Mouse (Mus musculus): ENCODE results near the gene Gopc.
A peak's percentile ranks its signal among the peaks of the same experiment; 100 is the strongest.

The Gopc gene

DNA sequence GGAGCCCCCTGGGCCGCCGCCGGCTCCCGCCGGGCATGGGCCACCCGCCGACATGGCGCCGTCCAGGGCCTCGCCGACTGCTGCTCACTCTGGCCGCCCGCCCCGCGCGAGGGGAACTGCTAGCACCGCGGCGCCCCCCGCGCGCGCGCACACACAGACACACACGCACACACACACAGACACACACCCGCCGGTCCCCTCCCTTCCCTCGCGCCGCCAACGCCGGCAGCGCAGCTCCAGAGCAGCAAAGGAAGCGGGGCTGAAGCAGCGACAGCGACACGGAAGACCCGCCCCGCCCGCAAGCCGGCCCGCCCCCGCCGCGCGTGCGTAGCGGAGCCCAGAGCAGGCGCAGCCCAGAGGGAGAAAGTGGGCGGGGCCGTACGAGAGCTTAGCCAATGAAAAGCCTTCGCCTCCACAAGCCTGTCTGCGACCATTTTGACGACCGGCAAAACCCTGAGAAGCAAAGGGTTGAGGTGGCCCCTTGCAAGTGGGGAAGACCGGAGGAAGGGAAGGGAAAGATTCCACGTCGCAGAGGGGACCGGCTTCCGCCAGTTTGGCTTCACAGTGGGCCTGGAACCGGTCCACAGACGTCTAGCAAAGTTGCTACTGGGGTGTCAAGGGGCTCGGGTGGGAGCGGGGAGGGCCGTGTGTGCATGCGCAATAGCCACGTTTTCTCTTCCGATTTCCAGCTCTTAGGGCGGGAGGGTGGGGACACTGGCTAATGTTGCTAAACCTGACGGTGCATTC, at the start of gene Gopc:
Gene Gopc (minus strand): TSS at position 280 of the 747 bp plus-strand sequence.
- DNase-seq (ENCODE audit: low spot score): peak; percentile 98

DNA sequence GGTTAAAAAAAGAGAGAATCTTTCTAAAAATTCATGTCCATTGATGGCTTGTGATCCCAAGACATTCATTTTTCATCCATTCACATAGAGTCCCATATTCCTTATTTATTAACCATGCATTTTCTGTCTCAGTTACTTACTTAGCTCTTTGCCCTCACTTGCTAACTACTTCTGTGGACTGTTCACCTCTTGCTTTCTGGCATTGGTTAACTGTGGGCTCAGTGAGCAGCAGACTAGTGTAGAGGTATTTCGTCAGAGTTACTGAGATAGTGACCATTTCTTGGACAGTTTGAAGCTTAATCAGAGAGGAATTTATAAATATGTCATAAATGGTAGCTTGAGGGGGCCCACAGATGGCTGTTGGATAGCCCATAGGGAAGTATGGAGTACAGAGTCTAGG, 49.0 kb upstream of the Gopc start:
- DNase-seq (ENCODE audit: low spot score): no peak

DNA sequence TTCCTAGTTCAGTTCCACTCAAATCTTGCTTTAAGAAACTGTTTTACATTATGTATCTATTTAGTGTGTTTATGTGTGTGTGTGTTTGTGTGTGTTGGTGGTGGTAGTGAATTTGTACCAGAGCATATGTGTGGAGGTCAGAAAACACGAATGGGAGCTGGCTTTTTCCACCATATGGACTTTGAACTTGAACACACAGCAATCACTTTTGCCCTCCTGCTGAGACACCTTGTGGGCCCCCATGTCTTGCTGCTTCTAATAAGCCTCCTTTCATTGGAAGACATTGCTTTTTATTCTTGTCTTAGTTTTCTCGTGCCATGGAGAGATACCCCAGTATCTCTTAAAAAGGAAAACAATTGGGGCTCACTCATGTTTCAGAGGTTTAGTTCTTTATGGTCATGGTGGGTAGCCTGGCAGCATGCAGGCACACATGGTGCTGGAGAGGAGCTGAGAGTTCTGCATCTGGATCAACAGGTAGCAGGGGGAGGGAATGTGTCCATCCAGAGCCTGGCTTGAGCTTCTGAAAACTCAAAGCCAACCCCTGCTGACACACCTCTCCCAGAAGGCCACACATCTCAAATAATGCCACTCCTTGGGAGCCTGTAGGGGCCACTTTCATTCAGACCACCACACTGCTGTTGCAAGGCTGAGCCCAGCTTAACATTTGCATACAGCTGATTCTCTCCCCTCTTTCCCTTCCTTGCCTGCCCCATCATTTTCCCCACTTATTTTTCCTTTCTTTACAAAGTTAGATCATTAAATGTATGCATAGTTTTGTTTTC, 45.9 kb upstream of the Gopc start:
- DNase-seq (ENCODE audit: low spot score): no peak

DNA sequence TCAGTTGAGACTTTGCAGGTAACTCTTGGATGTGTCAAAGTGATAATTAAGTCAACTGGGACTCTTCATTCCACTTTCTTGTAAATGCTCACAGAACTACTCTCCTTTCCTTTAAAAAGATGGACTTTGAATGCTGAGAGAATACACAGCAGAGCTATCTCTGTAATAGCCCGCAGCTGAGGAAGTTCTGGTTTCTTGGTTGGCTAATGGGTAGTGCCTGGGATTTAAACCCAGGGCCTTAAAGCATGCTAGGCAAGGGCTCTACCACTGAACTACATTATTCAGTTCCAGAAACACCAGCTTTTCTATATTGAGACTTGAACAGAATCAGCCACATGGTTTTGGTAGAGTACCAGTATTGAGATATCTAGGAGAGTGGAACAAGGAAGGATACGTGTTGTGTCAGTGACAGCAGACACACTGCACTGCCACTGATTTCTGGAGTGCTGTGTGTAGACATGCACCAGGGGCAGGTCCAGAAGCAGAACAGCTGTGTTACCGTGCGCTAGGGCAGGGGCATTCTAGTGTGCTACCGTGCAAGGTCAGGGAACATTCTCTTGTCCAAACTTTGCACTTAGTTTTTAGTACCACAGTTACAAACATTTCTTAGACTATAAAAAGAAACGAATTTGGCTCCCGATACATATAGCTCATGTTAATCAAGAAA, 44.5 kb upstream of the Gopc start:
- no peak for DNase-seq (ENCODE audit: low spot score)

DNA sequence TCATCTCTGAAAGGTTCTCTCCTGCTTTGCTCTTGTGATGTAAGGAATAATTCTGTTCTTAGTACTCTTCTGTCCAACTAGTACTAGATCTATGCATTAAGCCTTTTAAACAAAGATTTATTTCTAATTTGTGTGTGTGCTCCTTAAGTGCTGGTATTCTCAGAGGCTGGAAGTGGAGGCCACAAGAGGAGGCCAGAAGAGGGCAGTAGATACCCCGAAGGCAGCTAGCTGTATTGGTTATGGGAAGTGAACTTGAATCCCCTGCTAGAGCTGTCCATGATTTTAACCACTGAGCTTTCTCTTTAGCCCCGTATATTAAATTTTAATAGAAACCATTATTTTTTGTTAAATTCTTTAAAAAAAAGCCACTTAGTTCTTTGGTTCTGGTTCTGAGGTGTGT, 41.2 kb upstream of the Gopc start:
- DNase-seq (ENCODE audit: low spot score): no peak

DNA sequence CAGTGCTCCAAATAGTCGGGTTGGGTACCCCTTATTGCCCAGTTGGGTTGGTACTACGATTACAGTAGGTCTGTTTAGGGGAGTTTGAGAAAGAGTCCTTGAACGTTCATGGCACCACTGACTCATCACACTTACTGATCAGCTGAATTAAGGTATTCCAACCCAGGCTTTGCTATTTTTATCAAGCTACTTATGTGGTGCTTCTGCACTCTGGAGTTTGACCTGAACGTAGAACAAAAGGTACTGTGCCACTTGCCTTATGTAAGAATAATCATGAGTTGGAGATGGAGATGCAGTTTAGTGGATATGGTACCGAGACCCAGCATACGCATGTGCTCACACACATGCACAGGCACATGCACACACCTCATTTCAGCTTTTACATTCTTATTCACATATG, 39.8 kb upstream of the Gopc start:
- no peak for DNase-seq (ENCODE audit: low spot score)

DNA sequence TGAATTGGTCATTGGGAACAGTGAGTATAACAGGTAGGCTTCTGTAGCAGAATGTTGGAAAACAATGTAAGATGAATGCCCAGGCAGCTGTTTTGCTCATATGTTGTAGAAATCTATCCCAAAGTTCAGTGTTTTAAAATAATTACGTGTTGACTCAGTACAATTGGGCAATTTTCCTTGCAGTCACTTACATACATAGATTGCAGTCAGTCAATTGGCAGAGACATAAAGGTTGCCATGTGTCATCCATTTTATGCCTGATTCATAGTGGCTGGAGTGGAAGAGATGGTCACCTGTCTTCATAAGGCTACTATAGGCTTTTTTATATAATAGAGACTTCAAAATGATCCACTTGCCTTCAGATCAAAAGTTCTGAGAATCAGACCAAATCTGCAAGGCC, 38.6 kb upstream of the Gopc start:
- no peak for DNase-seq (ENCODE audit: low spot score)

DNA sequence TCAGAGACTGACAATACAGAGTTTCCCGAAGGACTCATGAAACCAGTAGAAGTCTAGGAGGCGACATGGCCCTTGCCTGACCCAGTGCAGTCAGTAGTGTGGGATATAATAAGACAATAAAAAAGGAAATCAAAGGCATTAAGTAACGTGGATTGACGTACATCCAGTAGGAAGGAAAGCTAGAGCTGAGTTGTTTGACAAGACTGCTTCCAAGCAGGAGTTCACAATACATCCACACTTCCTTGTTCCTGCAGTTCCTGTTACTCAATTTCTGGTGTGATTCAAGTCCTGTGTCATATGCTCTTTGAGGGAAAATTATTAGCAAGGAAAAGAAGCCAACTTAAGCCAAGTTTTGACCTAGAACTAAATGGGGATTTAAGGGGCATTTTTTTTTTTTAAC, 37.5 kb upstream of the Gopc start:
- DNase-seq (ENCODE audit: low spot score): no peak

DNA sequence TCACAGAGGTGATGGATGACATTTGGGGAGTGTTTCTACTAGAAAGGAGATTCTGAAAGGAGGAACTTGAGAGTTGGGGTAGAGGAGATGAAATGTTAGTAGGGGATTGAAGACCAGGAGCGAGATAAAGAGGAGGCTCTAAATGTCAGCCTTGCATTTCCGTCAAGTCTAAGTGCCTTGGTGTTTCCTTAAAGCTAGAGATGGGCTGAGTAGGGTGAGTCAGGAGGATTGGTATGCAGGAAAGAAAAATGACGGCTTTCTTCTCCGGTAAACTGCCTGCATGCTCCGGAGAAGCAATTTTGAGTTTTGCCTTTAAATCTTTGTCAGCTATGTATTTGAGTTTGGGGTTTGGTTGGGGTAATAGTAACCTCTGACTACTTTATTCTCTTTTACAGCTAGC, 37.0 kb upstream of the Gopc start:
- no peak for DNase-seq (ENCODE audit: low spot score)

DNA sequence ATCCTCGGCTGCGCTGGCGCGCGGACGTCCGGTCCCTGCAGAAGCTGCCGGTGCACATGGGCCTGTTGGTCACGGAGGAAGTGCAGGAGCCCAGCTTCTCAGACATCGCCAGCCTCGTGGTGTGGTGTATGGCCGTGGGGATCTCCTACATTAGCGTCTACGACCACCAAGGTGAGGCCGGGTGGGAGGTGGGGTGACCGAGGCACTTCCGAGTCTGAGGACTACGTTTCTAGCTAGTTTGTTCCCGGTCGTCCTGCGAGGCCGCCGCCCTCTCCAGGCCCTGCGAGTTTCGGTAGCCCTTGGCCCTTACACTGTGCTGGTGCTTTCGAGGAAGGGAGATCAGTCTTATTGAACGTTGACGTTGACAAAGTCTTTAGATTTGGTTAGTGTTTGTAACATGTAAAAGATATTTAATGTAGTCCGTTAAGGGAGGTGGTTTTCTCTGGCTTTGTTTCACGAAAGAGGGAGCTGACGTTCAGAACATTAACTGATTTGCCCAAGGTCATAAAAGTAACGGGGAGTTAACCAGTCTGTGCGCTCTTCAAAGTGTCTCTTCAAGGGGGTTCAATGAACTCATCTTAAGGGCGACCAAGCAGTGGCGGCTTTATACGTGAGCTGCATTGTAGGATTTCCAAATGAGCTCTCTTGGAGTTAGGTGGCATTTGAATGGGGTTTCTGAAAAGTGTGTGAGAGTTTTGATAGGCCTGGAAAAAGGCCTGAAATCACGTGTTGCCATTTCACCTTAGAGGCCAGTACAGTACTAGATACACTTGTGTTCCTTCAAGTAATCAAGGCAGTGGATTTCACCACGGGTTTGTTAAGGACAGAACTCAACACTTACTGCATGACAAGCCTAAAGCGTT, 36.3 kb upstream of the Gopc start:
- peak; percentile 24 for DNase-seq (ENCODE audit: low spot score)

DNA sequence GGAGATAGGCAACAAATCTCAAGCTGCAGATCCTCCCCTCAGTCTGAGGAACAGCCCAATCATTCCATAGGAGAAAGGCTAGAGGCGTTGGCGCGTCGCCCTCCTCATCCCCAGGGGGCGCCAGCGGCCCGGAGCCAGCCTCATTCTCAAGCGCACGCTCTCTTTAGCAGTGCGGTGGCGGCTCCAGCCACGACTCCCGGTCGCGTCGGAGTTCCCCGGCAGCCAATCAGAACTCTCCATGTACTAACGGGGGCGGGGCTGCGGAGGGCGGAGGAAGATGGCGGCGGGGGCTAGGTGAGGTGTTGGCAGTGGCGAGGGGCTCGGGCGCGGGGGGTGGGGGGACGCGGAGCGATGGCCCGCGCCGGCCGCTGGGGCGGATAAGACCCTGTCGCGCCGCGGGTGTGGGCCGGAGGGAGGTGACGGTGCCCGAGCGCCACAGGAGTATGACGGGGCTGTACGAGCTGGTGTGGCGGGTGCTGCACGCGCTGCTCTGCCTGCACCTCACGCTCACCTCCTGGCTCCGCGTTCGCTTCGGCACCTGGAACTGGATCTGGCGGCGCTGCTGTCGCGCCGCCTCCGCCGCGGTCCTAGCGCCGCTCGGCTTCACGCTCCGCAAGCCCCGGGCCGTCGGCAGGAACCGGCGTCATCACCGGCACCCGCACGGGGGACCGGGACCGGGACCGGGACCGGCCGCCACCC, 35.5 kb upstream of the Gopc start, which contains the start of gene Nus1:
Gene Nus1 (plus strand): TSS at position 249 of the 699 bp plus-strand sequence.
- DNase-seq (ENCODE audit: low spot score): peak; percentile 94

DNA sequence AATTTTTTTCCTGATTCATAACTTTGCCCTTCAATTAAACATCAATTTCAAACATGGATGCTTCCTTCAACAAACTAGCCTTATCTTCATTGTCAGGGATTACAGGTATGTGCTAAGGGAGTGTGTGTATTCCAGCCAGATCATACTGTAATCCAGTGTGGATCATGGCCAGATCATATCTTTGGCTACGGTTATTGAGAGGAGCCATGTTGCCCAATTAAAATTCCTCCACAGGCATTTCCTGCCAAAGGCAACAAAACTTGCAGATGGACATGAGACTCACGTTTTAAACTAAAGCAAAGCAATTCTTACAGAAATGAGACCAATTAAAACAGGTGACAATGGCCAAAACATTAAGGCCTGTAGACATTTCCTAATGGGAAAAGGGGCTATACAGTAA, 34.5 kb upstream of the Gopc start:
- DNase-seq (ENCODE audit: low spot score): no peak

DNA sequence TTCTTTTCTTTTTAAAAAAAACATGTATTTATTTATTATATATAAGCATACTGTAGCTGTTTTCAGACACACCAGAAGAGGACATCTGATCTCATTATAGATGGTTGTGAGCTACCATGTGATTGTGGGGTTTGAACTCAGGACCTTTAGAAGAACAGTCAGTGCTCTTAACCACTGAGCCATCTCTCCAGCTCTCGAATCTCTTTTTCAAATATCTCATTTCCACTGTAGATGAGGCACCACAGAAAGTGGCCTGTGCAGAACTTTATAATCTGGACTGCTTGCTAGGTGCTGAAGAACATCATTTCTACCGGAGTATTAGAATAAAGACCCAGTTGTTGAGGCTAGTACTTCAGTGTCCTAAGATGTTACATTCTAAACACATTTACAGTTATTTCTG, 33.1 kb upstream of the Gopc start:
- no peak for DNase-seq (ENCODE audit: low spot score)

DNA sequence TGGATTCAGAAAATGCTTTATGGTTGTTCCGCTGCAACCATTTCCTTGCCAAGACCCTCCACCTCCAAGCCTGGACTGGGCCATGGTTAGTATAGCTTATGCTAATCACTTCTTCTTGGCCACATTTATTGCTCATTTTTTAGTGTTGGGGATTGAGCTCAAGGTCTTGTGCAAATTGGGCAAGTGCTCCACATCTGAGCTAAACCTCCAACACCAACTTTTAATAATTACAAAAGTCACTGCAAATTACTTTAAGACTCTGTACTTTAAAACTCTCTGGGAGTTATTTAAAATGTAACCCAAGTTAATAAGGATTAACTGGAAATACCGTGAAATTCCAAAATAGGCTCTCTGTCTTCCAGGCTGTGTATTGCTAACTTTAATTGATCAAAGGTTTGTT, 25.6 kb upstream of the Gopc start:
- DNase-seq (ENCODE audit: low spot score): no peak

DNA sequence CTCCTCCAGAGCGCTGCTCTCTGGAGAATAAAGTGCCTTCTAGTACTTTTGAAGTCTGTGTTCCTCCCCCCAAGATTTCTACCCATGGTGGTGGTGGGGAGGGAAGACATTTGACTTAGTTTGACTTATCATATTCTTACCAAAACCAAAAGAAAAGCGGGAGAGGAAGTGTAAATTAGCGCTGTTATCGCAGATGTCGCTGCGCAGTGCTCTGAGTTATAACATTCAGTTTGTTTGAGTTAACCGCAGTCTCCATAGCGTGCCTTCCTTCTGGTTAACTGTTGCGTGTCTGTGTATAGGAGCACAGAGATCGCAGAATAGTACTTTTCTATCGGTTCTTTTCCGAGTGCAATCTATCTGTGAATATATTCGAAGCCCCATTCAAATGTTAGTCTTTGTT, 23.2 kb upstream of the Gopc start:
- DNase-seq (ENCODE audit: low spot score): no peak

DNA sequence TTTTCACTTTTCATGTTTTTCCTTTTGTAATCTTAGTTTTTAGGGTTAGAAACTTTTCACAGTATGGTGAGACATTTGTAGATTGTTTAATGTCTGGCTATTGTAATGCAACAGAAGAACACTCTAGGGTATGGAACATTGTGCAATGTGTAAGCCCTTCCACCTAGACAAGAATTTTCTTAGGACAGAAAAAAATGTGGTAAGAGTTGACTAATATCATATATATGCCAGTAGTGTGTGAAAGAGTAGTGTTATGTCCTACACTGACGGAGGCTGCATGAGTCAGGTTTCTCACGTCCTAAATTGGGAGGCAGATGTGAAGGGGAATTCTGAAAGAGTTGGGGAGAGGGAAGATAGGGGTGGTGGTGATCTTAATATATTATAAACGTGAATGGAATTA, 17.8 kb upstream of the Gopc start:
- DNase-seq (ENCODE audit: low spot score): no peak

DNA sequence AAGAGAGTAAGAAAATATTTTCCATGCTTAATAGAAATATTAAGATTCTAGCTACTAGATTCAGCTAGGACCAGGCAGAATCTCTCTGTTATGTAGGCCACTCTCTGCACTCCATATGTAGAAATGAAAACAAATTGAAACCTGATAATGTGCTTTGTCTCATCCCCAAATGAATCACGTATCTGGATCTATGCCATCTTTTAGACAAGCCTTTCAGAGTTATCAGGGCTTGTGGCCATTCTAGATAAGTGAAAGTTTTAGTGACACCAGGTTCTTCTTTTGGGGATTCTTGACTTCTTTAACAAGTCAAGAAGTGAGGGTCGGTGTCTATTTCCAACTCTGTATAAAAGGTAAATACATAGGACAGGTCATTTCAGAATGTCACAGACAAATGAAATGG, 16.8 kb upstream of the Gopc start:
- DNase-seq (ENCODE audit: low spot score): no peak

DNA sequence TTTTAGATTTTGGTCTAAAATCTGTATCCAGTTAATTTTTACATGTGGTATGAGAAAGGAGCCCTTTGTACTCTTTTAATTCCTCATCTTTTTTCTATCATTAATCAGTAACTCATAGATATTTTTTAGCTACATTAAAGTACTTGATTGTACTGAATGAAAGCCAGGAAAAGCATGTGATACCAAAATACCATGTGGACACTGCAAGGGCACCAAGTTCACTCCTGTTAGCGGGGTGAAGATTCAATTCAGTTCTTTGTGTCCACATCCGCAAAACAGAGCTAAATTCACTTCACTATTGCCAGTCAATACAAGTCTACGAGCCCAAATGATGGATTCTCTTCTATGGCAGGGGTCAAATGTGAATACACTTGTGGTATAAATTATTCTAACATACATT, 14.7 kb upstream of the Gopc start:
- no peak for DNase-seq (ENCODE audit: low spot score)

DNA sequence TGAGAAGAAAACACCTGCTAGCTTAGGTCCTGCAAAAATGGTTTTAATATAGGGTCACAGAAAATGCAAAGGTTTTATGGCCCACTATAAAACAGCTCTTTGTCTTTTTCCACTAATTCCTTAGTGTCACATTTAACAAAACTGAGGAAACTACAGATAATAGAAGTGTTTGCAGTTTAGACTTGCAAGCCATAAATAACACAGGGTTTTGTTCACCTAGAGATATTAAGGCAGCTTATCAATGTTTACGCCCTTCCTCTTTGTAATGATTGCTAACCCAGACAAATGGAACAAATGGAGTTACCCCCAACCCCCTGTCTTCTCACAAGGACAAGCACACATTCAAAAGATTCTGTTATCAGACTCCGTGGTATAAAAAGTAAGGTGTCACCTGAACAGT, 9.3 kb upstream of the Gopc start:
- DNase-seq (ENCODE audit: low spot score): no peak

DNA sequence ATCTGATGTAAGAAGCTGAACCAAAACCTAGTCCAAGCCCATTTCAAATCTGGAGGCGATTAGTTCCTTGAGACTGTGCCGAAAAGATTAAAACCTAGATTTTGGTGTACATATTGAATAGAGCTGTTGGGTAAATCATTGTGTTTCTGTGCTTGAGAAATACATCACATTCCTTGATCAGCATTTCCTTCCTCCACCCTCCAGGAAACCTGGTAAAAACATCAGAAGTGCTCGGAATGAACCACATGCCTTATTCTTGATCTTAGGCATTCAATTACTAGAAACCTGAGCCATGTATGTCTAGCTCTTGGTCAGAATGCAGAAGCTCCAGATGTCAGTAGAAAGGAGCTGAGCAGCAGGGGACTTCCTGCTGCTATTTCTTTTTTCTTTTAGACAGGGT, 7.5 kb upstream of the Gopc start:
- no peak for DNase-seq (ENCODE audit: low spot score)

DNA sequence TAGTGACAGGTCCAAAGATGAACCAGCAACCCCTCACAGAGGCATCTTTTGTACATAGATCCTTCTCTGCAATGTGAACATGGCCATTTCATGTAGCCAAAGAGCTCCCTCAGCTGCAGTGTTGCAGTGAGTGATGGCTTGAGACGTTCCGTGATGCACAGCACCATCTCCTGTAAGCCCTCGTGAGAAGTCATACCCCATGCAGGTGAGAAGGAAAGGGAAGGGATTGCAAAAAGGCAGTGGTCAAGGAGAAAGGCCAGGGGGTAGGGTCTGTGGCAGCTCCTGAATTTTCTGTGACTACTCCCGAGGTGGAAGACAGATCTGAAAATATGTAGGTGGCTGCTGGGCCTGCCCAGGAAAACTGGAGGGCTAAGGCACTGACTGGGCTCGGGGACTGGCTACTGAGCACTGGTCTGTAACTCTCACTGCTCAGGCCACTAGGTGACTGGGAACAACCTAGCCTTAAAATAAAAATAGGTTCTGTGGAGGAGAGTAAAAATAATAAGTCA, 7.1 kb upstream of the Gopc start, which contains the start of gene Nepn:
Gene Nepn (plus strand): TSS at position 51 of the 509 bp plus-strand sequence.
- DNase-seq (ENCODE audit: low spot score): no peak

Data from c-Kit-positive CD71-positive TER-119-positive erythroid progenitor cells, embryonic 14.5 days (primary cell).